Mouse (Mus musculus): ENCODE results near the gene Smpd4. TPM values are rescaled to one million over a fixed set of nuclear protein-coding genes. Genes with fewer than 3 reads are reported as not detected.

Gene Smpd4
- polyA plus RNA-seq, 1 experiment from 2014 or later = 31.3 TPM

- Histone ChIP-seq H3K4me3 (no peak overlapping the region), H3K4me2 (no peak overlapping the region), H3K27me3 (replicated peaks) (no peaks in the 10 kb centered on the region), H3K36me3 (peaks cover 4% of the 10 kb centered on the region), H3K27ac (no peak overlapping the region), H3K4me1 (peaks cover 28% of the 10 kb centered on the region), H3K9me3 (replicated peaks) (no peaks in the 10 kb centered on the region), H3K9ac (no peak overlapping the region)
- no peak for ATAC-seq
- WGBS (ENCODE audit: insufficient replicate concordance) = 50% methylated on average over 5 of the region's 5 CpGs
These were observed 2.9 kb upstream of the Smpd4 start for GRCm38 (mm10) chr16:17616212-17616611.

DNA sequence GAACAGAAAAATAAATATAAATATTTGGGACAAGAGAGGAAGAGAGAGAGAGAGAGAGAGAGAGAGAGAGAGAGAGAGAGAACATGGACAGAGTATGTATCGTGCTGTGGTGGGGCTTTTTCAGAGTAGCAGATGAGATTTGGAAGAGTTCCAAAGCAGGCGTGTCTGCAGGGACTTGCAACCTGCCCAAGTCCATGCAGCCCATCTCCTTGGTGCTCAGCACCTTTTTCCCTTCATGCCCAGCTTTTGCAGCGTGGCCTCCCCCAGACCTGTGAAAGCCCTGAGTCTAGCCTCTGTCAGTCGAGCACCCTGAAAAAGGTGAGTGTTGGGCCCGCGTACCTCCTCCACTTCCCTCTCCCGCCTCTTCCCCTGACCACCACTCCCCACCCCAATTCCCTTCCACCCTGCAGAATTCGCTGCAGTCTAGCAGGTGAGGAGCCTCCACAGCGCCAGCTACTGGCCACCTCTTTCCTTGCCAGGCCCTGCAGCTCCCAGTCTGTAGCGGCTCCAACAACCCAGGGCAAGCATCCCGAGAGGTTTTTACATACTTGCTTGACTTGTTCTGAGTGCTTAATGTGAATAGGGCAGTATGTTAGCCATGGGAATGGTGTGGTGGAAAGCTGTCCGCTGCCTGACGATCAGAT, 1.1 kb upstream of the Smpd4 start:
- Histone ChIP-seq H3K27me3 (replicated peaks) (no peaks in the 10 kb centered on the region), H3K4me2 (peak overlapping the region; percentile 91), H3K4me1 (peaks cover 31% of the 10 kb centered on the region), H3K9ac (peak overlapping the region; percentile 14; the same call in 1 of the 2 replicates), H3K27ac (no peak overlapping the region), H3K9me3 (replicated peaks) (no peaks in the 10 kb centered on the region), H3K36me3 (peaks cover 22% of the 10 kb centered on the region), H3K4me3 (peak overlapping the region; percentile 0; the same call in 1 of the 2 replicates)
- ATAC-seq = peak; percentile 61
- 16% methylated on average over 13 of the region's 13 CpGs for WGBS (ENCODE audit: insufficient replicate concordance)

DNA sequence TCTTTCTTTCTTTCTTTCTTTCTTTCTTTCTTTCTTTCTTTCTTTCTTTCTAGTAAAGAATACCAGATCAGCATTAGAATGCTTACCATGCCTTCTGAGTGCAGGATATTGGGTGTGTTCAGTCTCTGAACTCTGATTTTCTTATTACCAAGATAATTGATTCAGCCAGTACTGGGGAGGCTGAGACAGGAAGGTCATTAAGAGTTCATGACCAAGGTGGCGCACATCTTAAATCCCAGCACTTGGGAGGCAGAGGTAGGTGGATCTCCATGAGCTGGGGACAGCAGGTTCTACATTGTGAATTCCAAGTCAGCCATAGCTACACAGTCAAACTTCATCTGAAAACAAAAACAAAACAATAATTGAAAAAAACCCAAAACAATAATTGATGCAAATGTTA, 2.8 kb downstream of the Smpd4 start:
- Histone ChIP-seq H3K27ac (no peak overlapping the region), H3K4me2 (no peak overlapping the region), H3K4me1 (peaks cover 31% of the 10 kb centered on the region), H3K9ac (no peak overlapping the region), H3K4me3 (no peak overlapping the region), H3K36me3 (peaks cover 60% of the 10 kb centered on the region), H3K9me3 (replicated peaks) (no peaks in the 10 kb centered on the region), H3K27me3 (replicated peaks) (no peaks in the 10 kb centered on the region)
- WGBS (ENCODE audit: insufficient replicate concordance) = 82% methylated on average over 1 of the region's 1 CpGs
- ATAC-seq = no peak

DNA sequence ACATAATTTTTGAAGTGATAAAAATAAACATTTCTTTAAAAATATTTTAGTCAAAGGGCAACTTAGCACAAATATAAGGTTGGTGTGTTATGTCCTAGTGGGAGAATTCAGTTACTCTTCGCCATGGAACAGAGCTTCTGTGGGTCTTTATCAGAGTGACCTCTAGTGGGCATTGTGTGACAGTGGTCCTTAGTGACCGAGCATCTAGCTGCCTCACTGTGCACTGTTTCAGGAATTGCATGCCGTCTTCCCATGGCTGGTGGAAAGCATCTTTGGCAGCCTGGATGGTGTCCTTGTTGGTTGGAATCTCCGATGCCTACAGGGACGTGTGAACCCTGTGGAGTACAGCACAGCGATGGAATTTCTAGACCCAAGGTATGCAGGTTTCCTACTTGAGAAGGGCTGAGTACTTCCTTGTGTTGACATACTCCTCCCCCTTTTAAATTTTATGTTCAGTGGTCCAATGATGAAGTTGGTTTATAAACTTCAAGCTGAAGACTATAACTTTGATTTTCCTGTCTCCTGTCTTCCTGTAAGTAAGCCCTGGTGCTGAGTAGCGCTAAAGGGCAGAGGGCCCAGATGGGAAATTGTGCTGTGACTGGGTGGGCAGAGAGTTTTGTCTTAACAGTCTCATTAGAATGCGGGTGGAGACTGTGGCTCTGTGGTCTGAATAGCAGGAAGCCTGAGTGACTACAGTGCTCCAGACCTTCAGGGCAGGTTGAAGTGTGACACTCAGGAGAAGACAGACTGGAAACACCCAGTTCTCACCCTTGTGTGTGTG, 6.5 kb downstream of the Smpd4 start:
- Histone ChIP-seq H3K4me1 (peaks cover 8% of the 10 kb centered on the region), H3K4me3 (no peak overlapping the region), H3K27me3 (replicated peaks) (no peaks in the 10 kb centered on the region), H3K9me3 (replicated peaks) (no peaks in the 10 kb centered on the region), H3K4me2 (no peak overlapping the region), H3K9ac (no peak overlapping the region), H3K27ac (no peak overlapping the region), H3K36me3 (peaks cover 98% of the 10 kb centered on the region)
- ATAC-seq = peak; percentile 42; the same call in 1 of the 2 replicates
- WGBS (ENCODE audit: insufficient replicate concordance) = 72% methylated on average over 8 of the region's 8 CpGs

DNA sequence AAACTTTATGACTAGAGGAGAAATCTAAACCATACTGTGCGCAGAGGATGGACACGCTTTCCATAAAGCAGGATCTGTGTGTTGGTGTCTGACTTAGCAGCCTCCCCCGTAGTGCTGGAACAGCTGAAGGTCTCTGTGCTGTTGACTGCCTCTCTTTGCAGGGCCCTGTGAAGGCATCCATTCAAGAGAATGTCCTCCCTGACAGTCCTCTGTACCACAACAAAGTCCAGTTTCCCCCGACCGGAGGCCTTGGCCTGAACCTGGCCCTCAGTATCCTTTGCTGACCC, 7.1 kb downstream of the Smpd4 start:
- 88% methylated on average over 5 of the region's 5 CpGs for WGBS (ENCODE audit: insufficient replicate concordance)

DNA sequence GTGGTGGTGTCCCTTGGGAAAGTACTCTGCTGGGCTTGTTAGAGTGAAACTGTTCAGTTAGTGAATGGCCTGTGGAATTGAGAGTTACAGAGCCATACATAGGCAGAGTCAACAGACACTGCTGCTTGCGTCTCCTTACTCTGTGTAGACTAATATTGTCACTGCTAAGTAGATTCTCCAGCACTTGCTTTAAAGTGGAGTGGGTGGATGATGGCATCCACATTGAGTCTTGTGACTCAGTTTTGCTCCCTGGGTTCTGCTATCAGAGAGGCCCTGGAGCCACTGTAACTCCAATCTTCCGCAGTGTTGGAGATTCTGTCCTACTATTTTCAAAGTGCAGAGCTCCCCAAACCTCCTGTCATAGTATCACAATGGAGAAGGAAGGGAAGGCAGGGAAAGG, 13.4 kb downstream of the Smpd4 start:
- H3K9me3 ChIP-seq (replicated peaks) = no peaks in the 10 kb centered on the region
- no peak overlapping the region for H3K4me3 ChIP-seq
- no peak overlapping the region for H3K27ac ChIP-seq
- WGBS (ENCODE audit: insufficient replicate concordance) = 94% methylated on average over 2 of the region's 2 CpGs
- no peak for ATAC-seq
- no peaks in the 10 kb centered on the region for H3K27me3 ChIP-seq (replicated peaks)
- no peak overlapping the region for H3K9ac ChIP-seq
- no peak overlapping the region for H3K4me2 ChIP-seq
- peaks cover 34% of the 10 kb centered on the region for H3K4me1 ChIP-seq
- peaks cover 96% of the 10 kb centered on the region for H3K36me3 ChIP-seq

More for the DNA sequence above, 7.1 kb downstream of the Smpd4 start:
- Histone ChIP-seq H3K9ac (no peak overlapping the region), H3K4me1 (peaks cover 3% of the 10 kb centered on the region; the same call in 1 of the 2 replicates), H3K4me2 (no peak overlapping the region), H3K4me3 (no peak overlapping the region), H3K27ac (no peak overlapping the region), H3K36me3 (peaks cover 99% of the 10 kb centered on the region), H3K9me3 (replicated peaks) (no peaks in the 10 kb centered on the region), H3K27me3 (replicated peaks) (no peaks in the 10 kb centered on the region)
- no peak for ATAC-seq

- H3K27me3 ChIP-seq (replicated peaks) = no peaks in the 10 kb centered on the region
- WGBS (ENCODE audit: insufficient replicate concordance) = 60% methylated on average over 8 of the region's 8 CpGs
- no peak overlapping the region for H3K4me2 ChIP-seq
- ATAC-seq = no peak
- 0 out of 2 replicates have a peak overlapping the region, but pooled peaks have one; percentile 9 for H3K9ac ChIP-seq
- no peaks in the 10 kb centered on the region for H3K9me3 ChIP-seq (replicated peaks)
- no peak overlapping the region for H3K27ac ChIP-seq
- H3K36me3 ChIP-seq = peaks cover 96% of the 10 kb centered on the region
- H3K4me1 ChIP-seq = peaks cover 44% of the 10 kb centered on the region
- no peak overlapping the region for H3K4me3 ChIP-seq
These were observed 14.5 kb downstream of the Smpd4 start for GRCm38 (mm10) chr16:17633481-17634181.

GRCm38 (mm10) chr16:17636904-17637303, 17.8 kb downstream of the Smpd4 start:
- Histone ChIP-seq H3K27ac (peak overlapping the region; percentile 96), H3K36me3 (peaks cover 95% of the 10 kb centered on the region), H3K9me3 (replicated peaks) (no peaks in the 10 kb centered on the region), H3K27me3 (replicated peaks) (no peaks in the 10 kb centered on the region), H3K4me3 (no peak overlapping the region), H3K9ac (0 out of 2 replicates have a peak overlapping the region, but pooled peaks have one; percentile 49), H3K4me2 (peak overlapping the region; percentile 24), H3K4me1 (peaks cover 54% of the 10 kb centered on the region)
- 79% methylated on average over 2 of the region's 2 CpGs for WGBS (ENCODE audit: insufficient replicate concordance)
- no peak for ATAC-seq

DNA sequence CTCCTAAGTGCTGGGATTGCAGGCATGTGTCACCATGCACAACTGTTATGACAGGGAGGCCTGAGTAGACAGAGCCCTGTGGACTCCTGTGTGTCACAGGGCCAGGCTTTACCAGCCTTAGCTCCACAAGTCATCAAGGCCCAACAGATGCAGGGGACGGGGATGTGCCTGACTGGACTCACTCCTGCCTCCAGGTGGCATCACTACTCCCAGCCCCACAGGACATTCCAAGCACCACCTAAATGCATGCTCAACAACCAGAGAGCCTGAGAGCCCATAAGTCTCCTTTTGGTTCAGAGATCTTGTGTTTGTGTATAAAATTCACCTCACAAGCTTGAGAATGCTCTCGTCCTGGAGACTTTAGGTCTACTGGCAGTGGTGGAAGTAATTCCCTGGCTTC, 18.5 kb downstream of the Smpd4 start:
- H3K9ac ChIP-seq = peak overlapping the region; percentile 61
- H3K4me3 ChIP-seq = no peak overlapping the region
- 62% methylated on average over 2 of the region's 2 CpGs for WGBS (ENCODE audit: insufficient replicate concordance)

GRCm38 (mm10) chr16:17638036-17638628, 19.0 kb downstream of the Smpd4 start:
- ATAC-seq = peak; percentile 97
- no peak overlapping the region for H3K4me3 ChIP-seq
- H3K27me3 ChIP-seq (replicated peaks) = no peaks in the 10 kb centered on the region
- H3K4me1 ChIP-seq = peaks cover 54% of the 10 kb centered on the region
- H3K9ac ChIP-seq = peak overlapping the region; percentile 61
- no peaks in the 10 kb centered on the region for H3K9me3 ChIP-seq (replicated peaks)
- H3K27ac ChIP-seq = peak overlapping the region; percentile 96
- 39% methylated on average over 9 of the region's 9 CpGs for WGBS (ENCODE audit: insufficient replicate concordance)
- H3K36me3 ChIP-seq = peaks cover 95% of the 10 kb centered on the region
- H3K4me2 ChIP-seq = peak overlapping the region; percentile 51

More for the DNA sequence above, 18.5 kb downstream of the Smpd4 start:
- ATAC-seq = no peak; the same call in 1 of the 2 replicates
- Histone ChIP-seq H3K27ac (peak overlapping the region; percentile 96), H3K27me3 (replicated peaks) (no peaks in the 10 kb centered on the region), H3K36me3 (peaks cover 95% of the 10 kb centered on the region), H3K4me1 (peaks cover 54% of the 10 kb centered on the region), H3K9me3 (replicated peaks) (no peaks in the 10 kb centered on the region), H3K4me2 (peak overlapping the region; percentile 51)

GRCm38 (mm10) chr16:17639081-17639480, 19.9 kb downstream of the Smpd4 start:
- whole genome bisulfite sequencing (ENCODE audit: insufficient replicate concordance) = 90% methylated on average over 3 of the region's 3 CpGs
- Histone ChIP-seq H3K4me1 (peaks cover 52% of the 10 kb centered on the region), H3K27me3 (replicated peaks) (no peaks in the 10 kb centered on the region), H3K27ac (peak overlapping the region; percentile 96), H3K4me3 (no peak overlapping the region), H3K4me2 (no peak overlapping the region), H3K9me3 (replicated peaks) (no peaks in the 10 kb centered on the region), H3K36me3 (peaks cover 95% of the 10 kb centered on the region), H3K9ac (no peak overlapping the region)
- no peak for ATAC-seq
